Mouse (Mus musculus) neural tube, embryonic 12.5 days (tissue): ENCODE measurements around the gene Ralgapa1. TPM values are rescaled to one million over a fixed set of nuclear protein-coding genes. Genes with fewer than 3 reads are reported as not detected.
"Not testable (repeated sequence)": the region's sequence is repeated elsewhere in the genome, so short reads cannot be mapped to it uniquely, and the experiment has no call there.

ENCODE experiments used
- ATAC-seq: fragments of 200-750 bp; cut with Nextera tagmentation; 2 replicates; pipeline ENCODE4 v1.8.0; 2017; ENCODE audit warnings: low read depth, mild to moderate bottlenecking, moderate TSS enrichment, moderate library complexity; ENCODE audit not compliant: low FRiP score
- H3K27ac ChIP-seq: fragments of 300-500 bp; sonication (generic); 2 replicates; pipeline ENCODE4 v1.5.1; 2016
- H3K27me3 ChIP-seq: fragments of 300-500 bp; sonication (generic); replicated peaks from 2 replicates; pipeline ENCODE4 v1.6.1; 2016; ENCODE audit warnings: mild to moderate bottlenecking
- H3K36me3 ChIP-seq: fragments of 300-500 bp; sonication (generic); 2 replicates; pipeline ENCODE4 v1.6.1; 2016; ENCODE audit warnings: mild to moderate bottlenecking
- H3K4me1 ChIP-seq: fragments of 300-500 bp; sonication (generic); 2 replicates; pipeline ENCODE4 v1.6.1; 2016
- H3K4me2 ChIP-seq: fragments of 300-500 bp; sonication (generic); replicated peaks from 2 replicates; pipeline ENCODE4 v1.6.1; 2016; ENCODE audit warnings: mild to moderate bottlenecking
- H3K4me3 ChIP-seq: fragments of 300-500 bp; sonication (generic); 2 replicates; pipeline ENCODE4 v1.5.1; 2016
- H3K9ac ChIP-seq: fragments of 300-500 bp; sonication (generic); 2 replicates; pipeline ENCODE4 v1.6.1; 2016; ENCODE audit warnings: mild to moderate bottlenecking
- H3K9me3 ChIP-seq: fragments of 300-500 bp; sonication (generic); 2 replicates; pipeline ENCODE4 v1.6.1; 2016; ENCODE audit warnings: mild to moderate bottlenecking
- whole genome bisulfite sequencing: fragments of 180-500 bp; shearing (Covaris S2); methylation state at CpG from one replicate; pipeline ENCODE4 v1.1.7; 2016; 5-methylcytosine and 5-hydroxymethylcytosine counted together
- microRNA-seq: library from miRNA; unstranded; fragments of <30 nt; microRNA quantifications from one replicate; pipeline ENCODE4, GENCODE M21; 2017
- polyA plus RNA-seq: library from polyadenylated mRNA; unstranded; fragments of >200 nt; fragmentation: Nextera tagmentation; extraction: Ambion mirVana; gene quantifications from 2 replicates; pipeline ENCODE4 v1.2.1, GENCODE M21; 2016

Gene Ralgapa1
- polyA plus RNA-seq, 1 experiment from 2014 or later = 25.2 TPM

DNA sequence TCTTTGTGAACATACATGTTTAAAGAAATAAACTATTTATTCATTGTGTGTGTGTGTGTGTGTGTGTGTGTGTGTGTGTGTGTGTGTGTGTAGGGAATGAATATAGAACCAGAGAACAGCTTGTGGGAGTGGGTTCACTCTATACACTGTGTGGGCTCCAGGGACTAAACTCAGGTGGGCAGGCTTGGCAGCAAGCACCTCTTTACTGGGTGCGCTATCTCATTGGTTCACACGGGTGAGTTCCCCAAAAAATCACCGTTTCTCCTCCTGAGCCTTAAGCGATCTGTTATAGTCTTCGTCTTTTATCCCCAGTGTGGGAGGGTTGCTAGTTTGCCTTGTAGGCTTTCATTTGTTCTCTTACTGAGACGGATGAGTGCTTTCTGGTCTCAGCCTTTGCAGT is 263.1 kb downstream of the Ralgapa1 start:
- 81% methylated on average over 6 of the region's 6 CpGs for WGBS
- no peaks in the 10 kb centered on the region for H3K9me3 ChIP-seq
- H3K4me1 ChIP-seq = 0 out of 2 replicates have a peak, but pooled peaks cover 6% of the 10 kb centered on the region
- no peak for ATAC-seq
- H3K27ac ChIP-seq = no peak overlapping the region
- no peaks in the 10 kb centered on the region for H3K36me3 ChIP-seq
- H3K4me2 ChIP-seq = no peak overlapping the region
- no peaks in the 10 kb centered on the region for H3K27me3 ChIP-seq
- no peak overlapping the region for H3K9ac ChIP-seq
- no peak overlapping the region for H3K4me3 ChIP-seq

GRCm38 (mm10) chr12:55554901-55555300 is 266.1 kb downstream of the Ralgapa1 start:
- 87% methylated on average over 6 of the region's 6 CpGs for WGBS
- H3K4me3 ChIP-seq, ATAC-seq, H3K27me3 ChIP-seq, H3K9me3 ChIP-seq, H3K27ac ChIP-seq, H3K4me1 ChIP-seq, H3K9ac ChIP-seq, H3K36me3 ChIP-seq, H3K4me2 ChIP-seq: not testable (repeated sequence)

Small RNAs within 50 kb of the gene (microRNA-seq; reads per million reads assigned to microRNA genes)
- gene Gm23394 = 1.5 reads per million

Other genes with a start within 250 kb of the Ralgapa1 start
- 1.0 and 1.6 TPM in 2 replicates for gene Insm2, start 221.7 kb downstream of the Ralgapa1 start, polyA plus RNA-seq
- 44.4 and 46.3 TPM in 2 replicates for gene Brms1l, start 15.2 kb upstream of the Ralgapa1 start, polyA plus RNA-seq